Mouse (Mus musculus): ENCODE measurements around the gene Osbpl10.

GRCm38 (mm10) chr9:114996489-114996888 lies 18.1 kb downstream of the Osbpl10 start:
- TF ChIP-seq CTCF (IDR thresholded peaks at IDR 0.05; ENCODE audit: control insufficient read depth, insufficient read depth, insufficient read length) (no peak), CEBPB (IDR thresholded peaks at IDR 0.05; ENCODE audit: low read depth) (no peak), FOSL1 (IDR thresholded peaks at IDR 0.05; ENCODE audit: insufficient read depth, low read length, poor library complexity, severe bottlenecking) (no peak)

All from C2C12 (cell line).